Mouse (Mus musculus): ENCODE measurements around the gene Zfp609. TPM values are rescaled to one million over a fixed set of nuclear protein-coding genes. Genes with fewer than 3 reads are reported as not detected.

Gene Zfp609
- total RNA-seq, 2 experiments from 2014 or later, result 50.7 to 53.7 TPM

Other genes with a start within 250 kb of the Zfp609 start
- 10 to 100 TPM; 11.6 to 18.2 TPM for gene Plekho2, start 247.5 kb downstream of the Zfp609 start, total RNA-seq (2021)
- under 1 TPM; 0.45 to 0.46 TPM for gene Pif1, start 240.4 kb downstream of the Zfp609 start, total RNA-seq (2021)
- 1 to 10 TPM; 3.0 to 3.6 TPM for gene Rbpms2, start 197.9 kb downstream of the Zfp609 start, total RNA-seq (2021)
- gene Oaz2, start 159.6 kb downstream of the Zfp609 start, total RNA-seq (2021), result 100 to 1,000 TPM; 241 to 243 TPM
- gene Pclaf, start 62.7 kb upstream of the Zfp609 start, total RNA-seq (2021), result under 1 TPM in 1 of 2 experiments, not detected in 1; 0.28 TPM
- gene Trip4, start 81.2 kb upstream of the Zfp609 start, total RNA-seq (2021), result 10 to 100 TPM; 33.0 to 35.3 TPM
- 10 to 100 TPM; 42.2 to 42.9 TPM for gene Csnk1g1, start 81.4 kb upstream of the Zfp609 start, total RNA-seq (2021)
- gene Ppib, start 232.7 kb upstream of the Zfp609 start, total RNA-seq (2021), result 100 to 1,000 TPM; 158 to 163 TPM
- gene Snx22, start 242.2 kb upstream of the Zfp609 start, total RNA-seq (2021), result 1 to 10 TPM; 3.7 to 4.4 TPM

Data from left cerebral cortex, adult 18-20 months (tissue).